Mouse (Mus musculus) layer of hippocampus, postnatal 36 days (tissue): ENCODE measurements around the gene Smarca4. TPM values are rescaled to one million over a fixed set of nuclear protein-coding genes. Genes with fewer than 3 reads are reported as not detected.

Experiments
- microRNA-seq, 2 experiments: library from miRNA; unstranded; fragments of <30 nt; microRNA quantifications; one replicate each; pipeline ENCODE4 v1.2.0; 2021
- total RNA-seq, 2 experiments: library from RNA; stranded (reverse); gene quantifications; 2 replicates each; pipeline ENCODE4 v1.2.3; 2021

The Smarca4 gene
- total RNA-seq, 2 experiments from 2014 or later: 115 to 116 TPM

Small RNA genes within 50 kb of the gene (microRNA-seq; reads per million reads assigned to microRNA genes)
- gene Mir1946b: 0 reads per million in 2 experiments

Other genes with a start within 250 kb of the Smarca4 start
- 100 to 1,000 TPM in 1 of 2 experiments, 10 to 100 TPM in 1; 80.8 to 107 TPM for gene Ilf3, start 248.3 kb upstream of the Smarca4 start, total RNA-seq
- gene Qtrt1, start 204.3 kb upstream of the Smarca4 start, total RNA-seq: 10 to 100 TPM; 36.6 to 44.2 TPM
- 10 to 100 TPM; 58.1 to 70.6 TPM for gene Dnm2, start 191.3 kb upstream of the Smarca4 start, total RNA-seq
- 10 to 100 TPM; 10.6 to 11.4 TPM for gene Tmed1, start 105.9 kb upstream of the Smarca4 start, total RNA-seq
- under 1 TPM in 1 of 2 experiments, not detected in 1; 0.33 TPM for gene AB124611, start 90.0 kb upstream of the Smarca4 start, total RNA-seq
- gene Carm1, start 69.3 kb upstream of the Smarca4 start, total RNA-seq: 10 to 100 TPM; 75.6 to 81.5 TPM
- gene Timm29, start 23.4 kb upstream of the Smarca4 start, total RNA-seq: 10 to 100 TPM; 58.9 to 59.4 TPM
- 10 to 100 TPM; 17.8 to 18.4 TPM for gene Yipf2, start 23.3 kb upstream of the Smarca4 start, total RNA-seq
- gene Ldlr, start 107.3 kb downstream of the Smarca4 start, total RNA-seq: 10 to 100 TPM; 13.7 to 14.1 TPM
- gene Spc24, start 144.1 kb downstream of the Smarca4 start, total RNA-seq: 1 to 10 TPM; 1.4 to 2.1 TPM
- 1 to 10 TPM; 6.3 to 7.0 TPM for gene Kank2, start 182.6 kb downstream of the Smarca4 start, total RNA-seq
- not detected for gene Angptl8, start 219.3 kb downstream of the Smarca4 start, total RNA-seq
- 10 to 100 TPM; 14.1 to 15.0 TPM for gene Dock6, start 236.5 kb downstream of the Smarca4 start, total RNA-seq